In the genomic region with DNA sequence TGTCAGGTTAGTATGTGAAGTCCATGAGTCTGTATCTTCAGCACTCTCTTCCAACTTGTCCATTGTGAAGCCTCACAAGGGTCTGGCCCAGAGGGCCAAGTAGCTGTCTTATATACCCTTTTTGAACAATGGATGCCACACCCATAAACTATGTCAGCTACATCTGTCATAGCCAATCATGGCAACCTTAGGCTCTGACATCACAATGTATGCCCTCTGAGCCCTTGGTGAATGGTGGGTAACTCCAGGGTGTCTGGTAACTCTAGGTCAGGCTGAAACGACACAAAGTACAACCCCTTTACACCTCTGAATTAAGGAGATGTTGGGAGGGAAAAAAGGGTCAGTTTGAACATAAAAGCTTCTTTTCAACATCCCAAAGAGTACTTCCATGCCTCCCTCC, we compare ENCODE assay signal across 34 mouse cellular contexts. TPM values are rescaled to one million over a fixed set of nuclear protein-coding genes. Genes with fewer than 3 reads are reported as not detected.
"Had no signal": no experiment of that assay in that cellular context is flagged by ENCODE, and none has a peak within 500 bp of the region (broad histone marks: within the 10 kb centered on the region; RNA-seq: fewer than 3 reads in every experiment).

Gene 4933436I01Rik, minus strand, starts transcription at position 101 of the 400 bp plus-strand sequence.

- H3K36me3 ChIP-seq: embryonic facial prominence, embryonic 10.5 days; embryonic facial prominence, embryonic 12.5 days; embryonic facial prominence, embryonic 13.5 days; embryonic facial prominence, embryonic 15.5 days; forebrain, embryonic 10.5 days; forebrain, embryonic 12.5 days; forebrain, embryonic 15.5 days had no signal

- DNase-seq: cerebellum, adult 8-10 months; cerebellum, adult 9-10 months; cerebellum, adult 9-11 months; cerebellum, postnatal 10 days; cerebellum, postnatal 14 days; cerebellum, postnatal 25 days; cerebellum, postnatal 36 days; embryo, embryonic 11 days; forebrain, postnatal 0 days; gastrocnemius, adult 2 months; gastrocnemius, postnatal 10 days; gastrocnemius, postnatal 14 days; gastrocnemius, postnatal 25 days; gastrocnemius, postnatal 36 days; heart, adult 11 months; heart, adult 18-20 months; heart, adult 2 months had no signal

- H3K4me3 ChIP-seq: embryonic facial prominence, embryonic 10.5 days; embryonic facial prominence, embryonic 12.5 days; embryonic facial prominence, embryonic 13.5 days; embryonic facial prominence, embryonic 15.5 days; erythroblast, embryonic 14.5 days; forebrain, embryonic 10.5 days; forebrain, embryonic 12.5 days; forebrain, embryonic 13.5 days; forebrain, embryonic 15.5 days; gastrocnemius, adult 2 months; heart, adult 2 months had no signal

- H3K27me3 ChIP-seq: embryonic facial prominence, embryonic 12.5 days; embryonic facial prominence, embryonic 13.5 days; embryonic facial prominence, embryonic 15.5 days; forebrain, embryonic 12.5 days; forebrain, embryonic 13.5 days; forebrain, embryonic 15.5 days had no signal

- H3K4me1 ChIP-seq: embryonic facial prominence, embryonic 10.5 days; embryonic facial prominence, embryonic 12.5 days; embryonic facial prominence, embryonic 13.5 days; embryonic facial prominence, embryonic 15.5 days; forebrain, embryonic 10.5 days; forebrain, embryonic 12.5 days; forebrain, embryonic 13.5 days; forebrain, embryonic 15.5 days had no signal

- H3K27ac ChIP-seq: embryonic facial prominence, embryonic 10.5 days; embryonic facial prominence, embryonic 12.5 days; embryonic facial prominence, embryonic 13.5 days; embryonic facial prominence, embryonic 15.5 days; forebrain, embryonic 10.5 days; forebrain, embryonic 12.5 days; forebrain, embryonic 13.5 days; forebrain, embryonic 15.5 days; gastrocnemius, adult 2 months; heart, adult 2 months had no signal

RNA-seq across cellular contexts. Expression of gene 4933436I01Rik, which starts in this region (rescaled TPM):
- polyA plus RNA-seq: cortical plate, adult 2 months; embryonic facial prominence, embryonic 10.5 days; embryonic facial prominence, embryonic 11.5 days; embryonic facial prominence, embryonic 12.5 days; embryonic facial prominence, embryonic 13.5 days; embryonic facial prominence, embryonic 14.5 days; embryonic facial prominence, embryonic 15.5 days; erythroblast, embryonic 14.5 days; forebrain, embryonic 10.5 days; forebrain, embryonic 11.5 days; forebrain, embryonic 12.5 days; forebrain, embryonic 13.5 days; forebrain, embryonic 14.5 days; forebrain, embryonic 15.5 days; forebrain, embryonic 16.5 days; forebrain, postnatal 0 days; frontal cortex, adult 2 months; gonadal fat pad, adult 2 months; heart, adult 2 months had no signal
